Mouse (Mus musculus): Measurements from ENCODE around the gene Wwc1. TPM values are rescaled to one million over a fixed set of nuclear protein-coding genes. Genes with fewer than 3 reads are reported as not detected.

Gene Wwc1
- polyA plus RNA-seq, 1 experiment from 2014 or later: 13.2 TPM

- WGBS: 23% methylated on average over 14 of the region's 14 CpGs
- no peak overlapping the region for H3K9ac ChIP-seq
- peaks cover 9% of the 10 kb centered on the region for H3K4me1 ChIP-seq
- peak overlapping the region; percentile 66; the same call in 1 of the 2 replicates for H3K27ac ChIP-seq
- no peaks in the 10 kb centered on the region for H3K27me3 ChIP-seq (replicated peaks)
- ATAC-seq (replicated peaks): peak; percentile 79
- 0 out of 2 replicates have a peak overlapping the region, but pooled peaks have one; percentile 6 for H3K4me2 ChIP-seq
- no peak overlapping the region for H3K4me3 ChIP-seq
- no peaks in the 10 kb centered on the region for H3K9me3 ChIP-seq
- no peaks in the 10 kb centered on the region for H3K36me3 ChIP-seq (replicated peaks)
Measured at GRCm38 (mm10) chr11:35927309-35927708, 53.0 kb downstream of the Wwc1 start.

- Histone ChIP-seq H3K4me1 (peaks cover 16% of the 10 kb centered on the region), H3K4me2 (no peak overlapping the region), H3K27me3 (replicated peaks) (no peaks in the 10 kb centered on the region), H3K27ac (no peak overlapping the region), H3K9ac (no peak overlapping the region), H3K4me3 (no peak overlapping the region), H3K9me3 (no peaks in the 10 kb centered on the region), H3K36me3 (replicated peaks) (no peaks in the 10 kb centered on the region)
- ATAC-seq (replicated peaks): no peak
- 88% methylated on average over 7 of the region's 7 CpGs for WGBS
Measured at GRCm38 (mm10) chr11:35925592-35925991, 54.7 kb downstream of the Wwc1 start.

- no peaks in the 10 kb centered on the region for H3K9me3 ChIP-seq
- no peaks in the 10 kb centered on the region for H3K36me3 ChIP-seq (replicated peaks)
- WGBS: 28% methylated on average over 12 of the region's 12 CpGs
- H3K4me3 ChIP-seq: no peak overlapping the region
- H3K4me2 ChIP-seq: no peak overlapping the region
- H3K4me1 ChIP-seq: peaks cover 20% of the 10 kb centered on the region
- no peak for ATAC-seq (replicated peaks)
- no peak overlapping the region for H3K9ac ChIP-seq
- H3K27ac ChIP-seq: no peak overlapping the region
- H3K27me3 ChIP-seq (replicated peaks): no peaks in the 10 kb centered on the region
Measured at GRCm38 (mm10) chr11:35922205-35922873, 58.0 kb downstream of the Wwc1 start.

- Histone ChIP-seq H3K27ac (peak overlapping the region; percentile 51), H3K4me1 (peaks cover 20% of the 10 kb centered on the region)
- 88% methylated on average over 5 of the region's 5 CpGs for WGBS
Measured at GRCm38 (mm10) chr11:35920776-35921175, 59.6 kb downstream of the Wwc1 start.

GRCm38 (mm10) chr11:35919856-35920503 lies 60.3 kb downstream of the Wwc1 start:
- H3K27ac ChIP-seq: peak overlapping the region; percentile 51
- H3K4me1 ChIP-seq: peaks cover 23% of the 10 kb centered on the region
- H3K4me3 ChIP-seq: no peak overlapping the region
- no peak for ATAC-seq (replicated peaks)
- no peak overlapping the region for H3K9ac ChIP-seq
- no peak overlapping the region for H3K4me2 ChIP-seq
- no peaks in the 10 kb centered on the region for H3K36me3 ChIP-seq (replicated peaks)
- WGBS: 62% methylated on average over 9 of the region's 9 CpGs
- no peaks in the 10 kb centered on the region for H3K9me3 ChIP-seq
- H3K27me3 ChIP-seq (replicated peaks): no peaks in the 10 kb centered on the region

More at GRCm38 (mm10) chr11:35920776-35921175, 59.6 kb downstream of the Wwc1 start:
- Histone ChIP-seq H3K9me3 (no peaks in the 10 kb centered on the region), H3K9ac (no peak overlapping the region), H3K4me3 (no peak overlapping the region), H3K36me3 (replicated peaks) (no peaks in the 10 kb centered on the region), H3K4me2 (no peak overlapping the region), H3K27me3 (replicated peaks) (no peaks in the 10 kb centered on the region)
- no peak for ATAC-seq (replicated peaks)

- Histone ChIP-seq H3K9ac (no peak overlapping the region), H3K36me3 (replicated peaks) (no peaks in the 10 kb centered on the region), H3K27me3 (replicated peaks) (no peaks in the 10 kb centered on the region), H3K4me2 (no peak overlapping the region), H3K4me3 (no peak overlapping the region), H3K27ac (peak overlapping the region; percentile 17; the same call in 1 of the 2 replicates), H3K4me1 (peaks cover 23% of the 10 kb centered on the region), H3K9me3 (no peaks in the 10 kb centered on the region)
- 57% methylated on average over 2 of the region's 2 CpGs for WGBS
- no peak for ATAC-seq (replicated peaks)
Measured at GRCm38 (mm10) chr11:35919383-35919782, 60.9 kb downstream of the Wwc1 start.

- H3K4me1 ChIP-seq: peaks cover 13% of the 10 kb centered on the region
- H3K27me3 ChIP-seq (replicated peaks): no peaks in the 10 kb centered on the region
- H3K27ac ChIP-seq: no peak overlapping the region
- no peak for ATAC-seq (replicated peaks)
- no peaks in the 10 kb centered on the region for H3K9me3 ChIP-seq
- no peaks in the 10 kb centered on the region for H3K36me3 ChIP-seq (replicated peaks)
- 80% methylated on average over 8 of the region's 8 CpGs for WGBS
- H3K4me2 ChIP-seq: no peak overlapping the region
- no peak overlapping the region for H3K4me3 ChIP-seq
- H3K9ac ChIP-seq: no peak overlapping the region
Measured at GRCm38 (mm10) chr11:35916466-35917185, 63.7 kb downstream of the Wwc1 start.

GRCm38 (mm10) chr11:35915546-35915945 lies 64.8 kb downstream of the Wwc1 start:
- H3K27me3 ChIP-seq (replicated peaks): no peaks in the 10 kb centered on the region

GRCm38 (mm10) chr11:35913418-35914044 lies 66.8 kb downstream of the Wwc1 start:
- Histone ChIP-seq H3K36me3 (replicated peaks) (no peaks in the 10 kb centered on the region), H3K4me3 (no peak overlapping the region), H3K4me1 (0 out of 2 replicates have a peak, but pooled peaks cover 3% of the 10 kb centered on the region), H3K9ac (no peak overlapping the region), H3K27me3 (replicated peaks) (no peaks in the 10 kb centered on the region), H3K4me2 (no peak overlapping the region), H3K9me3 (no peaks in the 10 kb centered on the region), H3K27ac (no peak overlapping the region)
- no peak for ATAC-seq (replicated peaks)
- 58% methylated on average over 6 of the region's 6 CpGs for WGBS

More at GRCm38 (mm10) chr11:35915546-35915945, 64.8 kb downstream of the Wwc1 start:
- Histone ChIP-seq H3K4me1 (peaks cover 12% of the 10 kb centered on the region), H3K36me3 (replicated peaks) (no peaks in the 10 kb centered on the region), H3K27ac (no peak overlapping the region), H3K9ac (no peak overlapping the region), H3K9me3 (no peaks in the 10 kb centered on the region), H3K4me2 (no peak overlapping the region), H3K4me3 (no peak overlapping the region)
- 41% methylated on average over 8 of the region's 8 CpGs for WGBS
- peak; percentile 32; the same call in 1 of the 2 replicates for ATAC-seq (replicated peaks)

GRCm38 (mm10) chr11:35904955-35905550 lies 75.3 kb downstream of the Wwc1 start:
- no peaks in the 10 kb centered on the region for H3K4me1 ChIP-seq
- no peak overlapping the region for H3K9ac ChIP-seq
- WGBS: 82% methylated on average over 7 of the region's 7 CpGs
- H3K36me3 ChIP-seq (replicated peaks): no peaks in the 10 kb centered on the region
- no peaks in the 10 kb centered on the region for H3K9me3 ChIP-seq
- no peaks in the 10 kb centered on the region for H3K27me3 ChIP-seq (replicated peaks)
- H3K4me3 ChIP-seq: no peak overlapping the region
- H3K27ac ChIP-seq: no peak overlapping the region
- no peak overlapping the region for H3K4me2 ChIP-seq
- ATAC-seq (replicated peaks): no peak

- Histone ChIP-seq H3K4me3 (no peak overlapping the region), H3K9ac (no peak overlapping the region), H3K27ac (no peak overlapping the region), H3K4me2 (no peak overlapping the region), H3K36me3 (replicated peaks) (no peaks in the 10 kb centered on the region), H3K27me3 (replicated peaks) (no peaks in the 10 kb centered on the region), H3K9me3 (no peaks in the 10 kb centered on the region), H3K4me1 (no peaks in the 10 kb centered on the region)
- ATAC-seq (replicated peaks): no peak
- 93% methylated on average over 9 of the region's 9 CpGs for WGBS
Measured at GRCm38 (mm10) chr11:35903079-35903478, 77.2 kb downstream of the Wwc1 start.

All from midbrain, embryonic 15.5 days (tissue).